8 mouse cellular contexts compared by ENCODE assay signal in genomic region chr11:59425671-59426101, GRCm38 (mm10). TPM values are rescaled to one million over a fixed set of nuclear protein-coding genes. Genes with fewer than 3 reads are reported as not detected.
DNase-seq lines count a peak whose midpoint lies in the region; TF ChIP-seq lines count a peak whose summit lies in the region.

No protein-coding gene starts in this region.

- intact Hi-C loops in left cerebral cortex, postnatal 4 days (cut with DNase I) = no loop called here

- WGBS in thymus, adult 2 months = 2% methylated on average over 7 of the region's 7 CpGs

- peaks cover 25% of the 10 kb centered on the region for H3K4me1 ChIP-seq in thymus, adult 2 months (replicated peaks; ENCODE audit: control insufficient read depth, insufficient read depth, low read length)

- H3K36me3 ChIP-seq in thymus, adult 2 months (ENCODE audit: control insufficient read depth, insufficient read depth, low read length) = no peaks in the 10 kb centered on the region

- no peak overlapping the region for H3K4me3 ChIP-seq in thymus, adult 2 months (ENCODE audit: control insufficient read depth, insufficient read depth, low read length)

- no peaks in the 10 kb centered on the region for H3K27me3 ChIP-seq in thymus, adult 2 months (ENCODE audit: control insufficient read depth, insufficient read depth, low read length)

- DNase-seq in adrenal gland, postnatal 14 days = peak; percentile 52
- DNase-seq in adrenal gland, postnatal 4 days (ENCODE audit: low spot score in 2 of 2) = no peak
- peak; percentile 23 for DNase-seq in left cerebral cortex, adult 11 months (ENCODE audit: low spot score)
- no peak for DNase-seq in left cerebral cortex, postnatal 4 days
- peak; percentile 11 for DNase-seq in embryo, embryonic 11.5 days (ENCODE audit: low read depth, low spot score)
- peak; percentile 18 for DNase-seq in lung, postnatal 25 days (ENCODE audit: low spot score)
- peak; percentile 67 for DNase-seq in thymus, adult 2 months
- no peak for DNase-seq in urinary bladder, postnatal 36 days (ENCODE audit: low spot score in 2 of 2)

- TF ChIP-seq POLR2A in thymus, adult 2 months (IDR thresholded peaks at IDR 0.05; ENCODE audit: control insufficient read depth, extremely low read depth, insufficient read depth, low read length, poor library complexity) = no peak

- peak overlapping the region; percentile 29; the same call in 1 of the 2 replicates for H3K27ac ChIP-seq in thymus, adult 2 months (ENCODE audit: control insufficient read depth, insufficient read depth, low read length)

- peak; percentile 77; the same call in 1 of the 2 replicates for TF ChIP-seq CTCF in thymus, adult 2 months (IDR thresholded peaks at IDR 0.05; ENCODE audit: borderline replicate concordance, control insufficient read depth, extremely low read depth, insufficient read depth, low read length, poor library complexity)

RNA-seq across cellular contexts. Expression of gene Jmjd4, which starts 24.2 kb away (rescaled TPM):
- total RNA-seq in adrenal gland, postnatal 14 days (2021) = 7.9 and 9.5 TPM in 2 replicates
- 10 to 100 TPM; 11.4 to 12.1 TPM for total RNA-seq in adrenal gland, postnatal 4 days (2021)
- total RNA-seq in left cerebral cortex, postnatal 4 days (2021) = 10 to 100 TPM; 27.4 to 29.6 TPM
- polyA plus RNA-seq in thymus, adult 2 months (2012; rRNA removed) = 16.4 and 16.9 TPM in 2 replicates

RNA-seq across cellular contexts. Expression of gene Snap47, which starts 25.3 kb away (rescaled TPM):
- total RNA-seq in adrenal gland, postnatal 14 days (2021) = 59.3 and 60.9 TPM in 2 replicates
- total RNA-seq in adrenal gland, postnatal 4 days (2021) = 10 to 100 TPM; 73.3 to 76.6 TPM
- total RNA-seq in left cerebral cortex, postnatal 4 days (2021) = 100 to 1,000 TPM; 267 to 307 TPM
- polyA plus RNA-seq in thymus, adult 2 months (2012; rRNA removed) = 35.1 and 36.8 TPM in 2 replicates

RNA-seq across cellular contexts. Expression of gene Zfp867, which starts 46.6 kb away (rescaled TPM):
- 4.2 and 4.7 TPM in 2 replicates for total RNA-seq in adrenal gland, postnatal 14 days (2021)
- 10 to 100 TPM in 1 of 2 experiments, 1 to 10 TPM in 1; 9.7 to 10.1 TPM for total RNA-seq in adrenal gland, postnatal 4 days (2021)
- 1 to 10 TPM; 7.1 to 7.5 TPM for total RNA-seq in left cerebral cortex, postnatal 4 days (2021)
- 0.34 and 0.50 TPM in 2 replicates for polyA plus RNA-seq in thymus, adult 2 months (2012; rRNA removed)

RNA-seq across cellular contexts. Expression of gene Prss38, which starts 50.2 kb away (rescaled TPM):
- total RNA-seq in adrenal gland, postnatal 14 days (2021) = not detected in 2 replicates
- total RNA-seq in adrenal gland, postnatal 4 days (2021) = not detected
- total RNA-seq in left cerebral cortex, postnatal 4 days (2021) = not detected
- polyA plus RNA-seq in thymus, adult 2 months (2012; rRNA removed) = not detected in 2 replicates

Comparison
In these comparisons a context has a peak if more than half of its experiments do, and no peak if none do; other contexts are left out.
1. DNase-seq: peak in adrenal gland, postnatal 14 days (single experiment), left cerebral cortex, adult 11 months (single experiment), embryo, embryonic 11.5 days (single experiment), lung, postnatal 25 days (single experiment) and thymus, adult 2 months (single experiment); none in adrenal gland, postnatal 4 days (0 of 2), left cerebral cortex, postnatal 4 days (single experiment) and urinary bladder, postnatal 36 days (0 of 2).